Mouse (Mus musculus): ENCODE results near the gene Dtwd1.

DNA sequence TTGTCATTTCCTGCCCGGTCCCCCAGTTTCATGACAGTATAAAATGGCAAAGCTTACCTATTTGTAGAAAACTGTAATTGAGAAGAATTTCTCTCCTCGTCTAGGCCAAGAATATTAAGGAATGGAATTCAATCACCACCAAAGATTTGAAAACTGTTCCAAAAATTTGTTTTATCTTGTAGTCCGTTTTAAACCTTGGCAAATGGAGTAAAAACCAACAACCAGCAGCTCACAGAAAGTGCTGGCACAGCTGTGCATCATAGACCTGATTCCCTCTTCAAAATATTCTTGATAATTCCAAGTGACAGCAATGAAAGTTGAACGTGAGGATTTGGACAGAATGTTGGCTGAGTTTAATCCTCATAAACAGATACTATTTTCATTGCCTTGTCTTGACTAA, 39.4 kb downstream of the Dtwd1 start:
- TF ChIP-seq POLR2A (IDR thresholded peaks at IDR 0.05; ENCODE audit: extremely low read depth, insufficient read depth, low read length) (no peak), CTCF (IDR thresholded peaks at IDR 0.05; ENCODE audit: extremely low read depth, insufficient read depth, low read length) (no peak)

All from cortical plate, adult 2 months (tissue).